Mouse (Mus musculus) embryonic facial prominence, embryonic 12.5 days (tissue): ENCODE data around the gene Stag1. TPM values are rescaled to one million over a fixed set of nuclear protein-coding genes. Genes with fewer than 3 reads are reported as not detected.

Experiments used
- ATAC-seq: fragments of 200-750 bp; cut with Nextera tagmentation; 2 replicates; pipeline ENCODE4 v1.8.0; 2017; ENCODE audit not compliant: insufficient number of reproducible peaks, insufficient read depth, low FRiP score, low TSS enrichment
- H3K27ac ChIP-seq: fragments of 300-500 bp; sonication (generic); 2 replicates; pipeline ENCODE4 v1.5.1; 2016; ENCODE audit warnings: mild to moderate bottlenecking
- H3K27me3 ChIP-seq: fragments of 300-500 bp; sonication (generic); 2 replicates; pipeline ENCODE4 v1.6.1; 2016; ENCODE audit warnings: mild to moderate bottlenecking, moderate library complexity
- H3K36me3 ChIP-seq: fragments of 300-500 bp; sonication (generic); 2 replicates; pipeline ENCODE4 v1.6.1; 2016; ENCODE audit warnings: mild to moderate bottlenecking
- H3K4me1 ChIP-seq: fragments of 300-500 bp; sonication (generic); 2 replicates; pipeline ENCODE4 v1.6.1; 2016
- H3K4me2 ChIP-seq: fragments of 300-500 bp; sonication (generic); replicated peaks from 2 replicates; pipeline ENCODE4 v1.6.1; 2016; ENCODE audit warnings: mild to moderate bottlenecking, moderate library complexity
- H3K4me3 ChIP-seq: fragments of 300-500 bp; sonication (generic); 2 replicates; pipeline ENCODE4 v1.5.1; 2016; ENCODE audit warnings: mild to moderate bottlenecking
- H3K9ac ChIP-seq: fragments of 300-500 bp; sonication (generic); 2 replicates; pipeline ENCODE4 v1.6.1; 2016; ENCODE audit warnings: mild to moderate bottlenecking, moderate library complexity
- H3K9me3 ChIP-seq: fragments of 300-500 bp; sonication (generic); 2 replicates; pipeline ENCODE4 v1.6.1; 2016; ENCODE audit warnings: mild to moderate bottlenecking, moderate library complexity
- WGBS: fragments of 180-500 bp; shearing (Covaris S2); methylation state at CpG from one replicate; pipeline ENCODE4 v1.1.7; 2016; 5-methylcytosine and 5-hydroxymethylcytosine counted together
- polyA plus RNA-seq: library from polyadenylated mRNA; unstranded; fragments of >200 nt; fragmentation: Nextera tagmentation; extraction: Ambion mirVana; gene quantifications from 2 replicates; pipeline ENCODE4 v1.2.1, GENCODE M21; 2016

Gene Stag1
- polyA plus RNA-seq, 1 experiment from 2014 or later = 60.6 TPM

DNA sequence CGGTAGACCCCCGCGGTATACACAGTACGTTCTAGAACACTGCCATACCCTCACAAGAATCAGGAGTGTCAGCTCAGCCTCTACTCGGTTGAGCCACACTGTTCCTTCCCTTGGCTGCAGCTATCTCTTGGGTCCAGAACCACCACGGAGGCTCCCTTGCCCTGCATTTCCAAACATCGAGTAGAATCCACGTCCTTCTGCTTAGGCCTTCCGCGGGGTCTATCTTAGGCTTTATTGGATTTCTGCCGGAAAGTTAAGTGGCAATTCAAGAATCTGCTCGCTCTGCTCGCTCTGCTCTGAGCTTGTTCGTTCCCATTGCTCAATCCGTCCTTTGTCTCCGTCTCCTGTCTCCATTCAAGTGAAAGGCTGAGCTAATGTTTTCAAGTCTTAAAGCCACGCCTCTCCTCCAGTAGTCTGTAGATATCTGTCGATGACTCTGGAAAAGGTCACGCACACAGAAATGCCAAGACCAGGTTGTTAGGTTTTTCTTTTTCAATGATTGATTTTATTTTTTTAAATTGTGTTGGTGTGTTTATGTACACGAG is 17.3 kb upstream of the Stag1 start:
- H3K27me3 ChIP-seq = no peaks in the 10 kb centered on the region
- no peak for ATAC-seq
- no peak overlapping the region for H3K4me2 ChIP-seq
- no peak overlapping the region for H3K9ac ChIP-seq
- 62% methylated on average over 20 of the region's 20 CpGs for WGBS
- no peak overlapping the region for H3K27ac ChIP-seq
- peaks cover 13% of the 10 kb centered on the region for H3K4me1 ChIP-seq
- no peaks in the 10 kb centered on the region for H3K9me3 ChIP-seq
- no peaks in the 10 kb centered on the region for H3K36me3 ChIP-seq
- H3K4me3 ChIP-seq = no peak overlapping the region

DNA sequence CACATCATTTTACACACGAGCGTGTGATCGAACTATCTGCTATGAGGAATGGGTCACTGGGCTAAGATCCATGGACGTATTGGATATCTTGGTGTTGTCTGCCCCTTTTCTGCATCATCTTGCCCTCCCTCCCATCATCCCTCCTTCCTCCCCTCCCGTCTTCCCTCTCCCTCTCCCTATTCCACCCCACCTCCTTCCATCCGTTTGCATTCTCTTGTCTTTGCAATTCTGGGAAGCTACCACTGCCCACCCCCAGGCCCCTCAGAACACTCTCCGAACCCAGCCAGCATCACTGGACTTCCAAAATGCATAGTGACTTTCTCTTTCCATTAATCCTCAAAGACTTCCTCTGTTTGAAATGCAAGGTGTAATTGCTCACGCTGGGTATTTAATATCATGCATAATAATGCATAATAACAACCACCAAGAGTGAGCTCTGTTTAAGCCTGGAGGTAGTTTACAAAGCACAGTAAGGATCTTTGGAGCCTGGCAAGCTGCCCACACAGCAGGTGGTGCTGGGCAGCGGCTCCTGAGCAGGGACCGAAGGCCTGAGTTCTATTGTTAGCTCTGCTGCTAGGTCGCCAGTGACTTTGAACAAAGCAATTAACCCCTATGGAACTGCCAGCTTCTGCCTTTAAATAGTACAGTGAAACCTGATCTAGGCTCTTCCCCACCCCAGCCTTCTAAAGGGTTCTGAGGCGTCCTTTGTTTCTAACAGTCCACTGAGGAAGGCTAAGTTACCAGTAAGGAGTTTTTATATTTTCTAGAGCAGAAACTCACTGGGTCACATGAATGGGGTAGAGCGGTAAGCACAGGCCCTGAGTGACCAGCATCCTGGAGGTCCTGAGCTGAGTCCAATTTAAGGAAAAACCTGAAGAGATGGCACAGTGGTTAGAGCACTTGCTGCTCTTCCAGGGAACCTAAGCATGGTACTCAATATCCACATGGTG is 15.8 kb upstream of the Stag1 start:
- H3K9me3 ChIP-seq = no peaks in the 10 kb centered on the region
- H3K36me3 ChIP-seq = no peaks in the 10 kb centered on the region
- 0 out of 2 replicates have a peak overlapping the region, but pooled peaks have one; percentile 23 for H3K27ac ChIP-seq
- H3K4me1 ChIP-seq = peaks cover 13% of the 10 kb centered on the region
- H3K4me3 ChIP-seq = no peak overlapping the region
- no peaks in the 10 kb centered on the region for H3K27me3 ChIP-seq
- no peak overlapping the region for H3K4me2 ChIP-seq
- H3K9ac ChIP-seq = no peak overlapping the region
- ATAC-seq = peak; percentile 82
- WGBS = 37% methylated on average over 13 of the region's 13 CpGs

DNA sequence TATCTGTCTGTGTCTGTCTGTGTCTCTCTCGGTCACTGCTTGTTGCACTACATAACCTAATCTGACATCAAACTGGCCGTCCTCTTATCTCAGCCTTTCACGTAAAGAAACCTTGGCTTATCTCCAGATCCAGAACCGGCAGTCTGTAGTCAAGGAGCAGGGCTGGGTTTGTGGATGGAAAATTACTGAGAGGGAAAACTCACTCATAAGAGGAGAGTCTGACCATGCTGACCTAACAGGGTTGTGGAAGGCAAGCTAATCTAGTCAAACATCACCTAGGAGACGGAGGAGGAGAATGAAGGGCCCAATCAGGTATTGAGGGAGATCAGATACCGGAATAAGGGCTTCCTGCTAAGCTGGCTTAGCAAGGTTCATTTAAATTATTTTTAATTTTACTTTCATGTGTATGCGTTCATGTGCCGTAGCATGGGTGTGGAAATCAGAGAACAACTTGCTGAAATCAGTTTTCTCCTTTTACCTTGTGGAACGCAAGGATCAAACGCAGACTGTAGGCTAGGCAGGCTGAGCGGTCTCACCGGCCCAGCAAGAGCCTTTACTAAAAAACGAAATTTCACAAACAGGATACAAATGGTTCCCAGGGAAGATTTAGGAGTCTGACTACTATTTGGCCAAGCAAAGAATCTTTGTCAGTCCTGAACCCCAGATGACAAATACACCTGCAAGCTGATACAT is 14.6 kb upstream of the Stag1 start:
- H3K4me3 ChIP-seq = no peak overlapping the region
- no peak overlapping the region for H3K4me2 ChIP-seq
- no peaks in the 10 kb centered on the region for H3K27me3 ChIP-seq
- no peak for ATAC-seq
- H3K4me1 ChIP-seq = peaks cover 13% of the 10 kb centered on the region
- WGBS = 66% methylated on average over 13 of the region's 13 CpGs
- H3K27ac ChIP-seq = no peak overlapping the region
- H3K9me3 ChIP-seq = no peaks in the 10 kb centered on the region
- H3K9ac ChIP-seq = no peak overlapping the region
- H3K36me3 ChIP-seq = no peaks in the 10 kb centered on the region

DNA sequence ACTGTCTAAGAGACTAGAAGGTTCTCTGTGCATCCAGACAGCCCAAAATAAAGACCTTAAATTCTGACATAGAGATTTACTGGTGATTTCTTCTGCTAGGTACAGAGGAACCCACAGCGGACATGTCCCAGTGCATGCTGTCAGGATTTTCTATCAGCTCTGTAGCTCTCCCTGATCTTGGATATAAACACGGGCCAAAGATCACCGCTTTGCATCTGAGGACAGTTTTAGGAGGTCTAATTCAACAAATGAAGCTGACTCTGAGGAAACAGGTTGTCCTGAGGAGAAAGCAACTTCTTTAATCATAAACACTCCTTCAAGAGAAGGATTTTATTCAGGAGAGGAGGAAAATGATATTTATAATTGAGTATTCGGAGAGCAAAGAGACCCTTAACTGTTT is 13.6 kb upstream of the Stag1 start:
- Histone ChIP-seq H3K4me3 (no peak overlapping the region), H3K27ac (no peak overlapping the region), H3K4me2 (no peak overlapping the region), H3K9me3 (no peaks in the 10 kb centered on the region), H3K4me1 (peaks cover 13% of the 10 kb centered on the region), H3K9ac (no peak overlapping the region), H3K27me3 (no peaks in the 10 kb centered on the region), H3K36me3 (no peaks in the 10 kb centered on the region)
- no peak for ATAC-seq
- WGBS = 71% methylated on average over 4 of the region's 4 CpGs

DNA sequence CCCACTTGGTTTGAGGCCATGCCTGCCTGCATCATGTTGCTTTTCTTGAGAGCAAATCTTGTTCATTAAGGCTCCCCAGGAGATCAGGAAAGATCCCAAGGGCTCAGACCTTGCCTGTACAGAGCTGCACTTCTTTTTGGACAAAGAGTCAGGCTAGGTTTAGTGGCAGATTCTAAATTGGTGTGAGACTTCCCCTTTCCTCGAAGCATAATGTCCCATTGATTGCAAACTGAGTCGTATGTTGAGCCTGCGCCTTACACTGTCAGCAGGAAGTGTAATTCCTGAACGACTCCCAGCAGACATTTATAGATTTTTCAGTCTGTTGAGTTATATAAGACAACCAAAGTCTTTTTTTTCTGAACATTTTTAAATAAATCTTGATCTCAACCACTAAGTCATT is 7.1 kb upstream of the Stag1 start:
- Histone ChIP-seq H3K9me3 (no peaks in the 10 kb centered on the region), H3K27me3 (no peaks in the 10 kb centered on the region), H3K4me2 (no peak overlapping the region), H3K9ac (no peak overlapping the region), H3K27ac (no peak overlapping the region), H3K4me3 (no peak overlapping the region), H3K4me1 (no peaks in the 10 kb centered on the region), H3K36me3 (no peaks in the 10 kb centered on the region)
- ATAC-seq = no peak
- 41% methylated on average over 4 of the region's 4 CpGs for WGBS

DNA sequence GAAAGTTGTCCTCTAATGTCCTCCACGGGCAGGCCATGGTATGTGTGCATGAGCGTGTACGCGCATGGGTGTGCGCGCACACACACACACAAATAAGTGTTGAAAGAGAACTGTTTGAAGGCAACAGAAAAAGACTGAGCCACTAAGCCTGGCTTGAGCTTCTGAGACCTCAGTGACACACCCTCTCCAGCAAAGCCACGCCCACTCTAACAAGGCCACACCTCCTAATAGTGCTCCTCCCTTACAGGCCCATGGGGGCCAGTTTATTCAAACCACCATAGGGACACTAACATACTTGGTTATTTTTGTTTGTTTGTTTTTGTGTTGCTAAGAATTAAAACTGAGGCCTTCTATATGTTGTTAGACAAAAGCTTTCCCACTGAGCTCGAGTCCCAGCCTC is 1.3 kb upstream of the Stag1 start:
- 86% methylated on average over 8 of the region's 8 CpGs for WGBS
- no peak overlapping the region for H3K4me3 ChIP-seq
- H3K4me2 ChIP-seq = no peak overlapping the region
- peaks cover 6% of the 10 kb centered on the region; the same call in 1 of the 2 replicates for H3K4me1 ChIP-seq
- no peak for ATAC-seq
- no peaks in the 10 kb centered on the region for H3K9me3 ChIP-seq
- H3K27ac ChIP-seq = no peak overlapping the region
- H3K36me3 ChIP-seq = no peaks in the 10 kb centered on the region
- H3K27me3 ChIP-seq = no peaks in the 10 kb centered on the region
- H3K9ac ChIP-seq = no peak overlapping the region

DNA sequence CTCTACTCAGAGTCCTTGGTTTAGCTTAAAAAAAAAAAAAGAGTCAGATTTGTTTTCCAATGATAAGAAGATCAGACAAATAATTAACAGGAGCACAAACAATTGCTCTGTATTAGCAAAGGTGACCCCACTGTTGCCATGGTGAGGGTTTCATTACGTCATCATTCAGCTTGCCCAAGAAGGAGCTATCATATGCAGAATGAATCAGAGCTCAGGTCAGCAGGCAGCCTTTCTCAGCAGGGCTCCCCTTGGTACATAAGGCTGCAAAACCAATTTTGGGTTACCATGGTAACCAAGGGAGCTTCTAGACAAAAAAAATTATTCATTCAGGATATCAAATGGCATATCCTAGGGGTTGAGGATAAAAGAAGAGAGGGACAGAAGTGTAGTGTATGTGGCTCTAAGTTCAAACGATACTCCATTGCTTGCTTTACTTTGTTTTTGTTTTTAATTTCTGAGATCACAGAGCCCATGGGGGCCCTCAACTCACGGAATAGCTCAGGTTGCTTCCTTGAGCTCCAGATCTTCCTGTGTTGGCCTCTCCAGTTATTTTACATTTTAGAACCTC is 2.2 kb downstream of the Stag1 start:
- Histone ChIP-seq H3K9ac (no peak overlapping the region), H3K27ac (no peak overlapping the region), H3K9me3 (no peaks in the 10 kb centered on the region), H3K4me3 (no peak overlapping the region), H3K4me1 (peaks cover 6% of the 10 kb centered on the region; the same call in 1 of the 2 replicates), H3K27me3 (no peaks in the 10 kb centered on the region), H3K4me2 (no peak overlapping the region), H3K36me3 (no peaks in the 10 kb centered on the region)
- WGBS = 48% methylated on average over 3 of the region's 3 CpGs
- ATAC-seq = no peak

DNA sequence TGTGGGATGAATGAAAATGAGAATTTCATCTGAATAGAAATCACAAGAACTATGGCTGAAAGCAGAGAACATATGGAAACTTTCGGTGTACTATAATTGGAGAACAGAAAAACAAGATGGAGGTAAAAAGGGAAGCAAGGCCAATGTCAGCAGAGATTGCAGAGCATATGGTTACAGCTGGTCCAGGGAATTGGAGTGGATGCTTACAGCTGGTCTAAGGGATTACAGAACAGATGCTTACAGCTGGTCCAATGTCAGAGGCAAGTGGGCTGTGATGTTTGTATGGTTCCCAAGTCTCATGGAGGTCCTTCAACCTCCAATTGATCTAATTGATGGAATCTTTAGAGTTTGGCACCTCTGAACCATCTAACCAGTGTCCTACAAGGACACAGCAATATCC is 4.5 kb downstream of the Stag1 start:
- Histone ChIP-seq H3K9ac (no peak overlapping the region), H3K9me3 (no peaks in the 10 kb centered on the region), H3K4me1 (peaks cover 6% of the 10 kb centered on the region; the same call in 1 of the 2 replicates), H3K4me3 (no peak overlapping the region), H3K4me2 (no peak overlapping the region), H3K27ac (no peak overlapping the region), H3K27me3 (no peaks in the 10 kb centered on the region), H3K36me3 (no peaks in the 10 kb centered on the region)
- WGBS = 86% methylated on average over 1 of the region's 1 CpGs
- ATAC-seq = no peak

DNA sequence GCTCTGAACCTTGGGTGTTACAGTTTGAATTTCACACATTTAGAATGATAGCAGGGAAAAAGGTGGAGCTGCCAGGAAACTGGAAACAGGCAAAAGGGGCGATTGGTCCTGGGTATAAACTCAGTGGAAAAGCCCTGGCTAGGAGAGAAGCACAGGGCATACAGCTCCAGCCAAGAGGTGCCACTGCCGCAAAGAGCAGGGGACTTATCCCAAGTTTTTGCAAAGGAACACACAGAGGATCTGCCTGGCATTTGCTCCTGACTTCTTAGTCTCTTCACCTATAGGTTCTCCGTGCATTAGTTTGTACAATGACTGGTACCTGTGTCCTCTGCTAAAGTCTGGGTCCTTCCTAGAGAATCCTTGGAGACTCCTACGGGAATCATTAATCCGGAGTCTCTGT is 5.6 kb downstream of the Stag1 start:
- Histone ChIP-seq H3K4me2 (no peak overlapping the region), H3K4me3 (no peak overlapping the region), H3K4me1 (peaks cover 6% of the 10 kb centered on the region; the same call in 1 of the 2 replicates), H3K36me3 (no peaks in the 10 kb centered on the region), H3K9ac (no peak overlapping the region), H3K9me3 (no peaks in the 10 kb centered on the region), H3K27me3 (no peaks in the 10 kb centered on the region), H3K27ac (no peak overlapping the region)
- 64% methylated on average over 5 of the region's 5 CpGs for WGBS
- no peak for ATAC-seq

DNA sequence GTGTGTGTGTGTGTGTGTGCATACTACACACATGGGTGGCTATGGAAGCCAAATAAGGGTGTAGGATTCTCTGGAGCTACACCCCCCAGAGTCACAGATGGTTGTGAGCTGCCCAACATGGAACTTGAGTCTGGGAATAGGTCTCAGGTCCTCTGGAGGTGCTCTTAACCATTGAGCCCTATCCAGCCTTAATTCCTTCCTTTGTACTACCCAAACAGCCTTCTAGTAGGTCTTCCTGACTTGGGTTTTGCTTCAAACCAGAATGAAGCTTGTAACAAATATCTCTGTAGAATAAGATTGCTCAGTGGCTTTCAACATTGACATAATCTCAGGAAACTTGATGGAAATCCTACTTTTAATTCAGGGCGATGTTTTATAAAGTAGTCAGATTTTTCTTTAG is 7.9 kb downstream of the Stag1 start:
- no peaks in the 10 kb centered on the region for H3K4me1 ChIP-seq

DNA sequence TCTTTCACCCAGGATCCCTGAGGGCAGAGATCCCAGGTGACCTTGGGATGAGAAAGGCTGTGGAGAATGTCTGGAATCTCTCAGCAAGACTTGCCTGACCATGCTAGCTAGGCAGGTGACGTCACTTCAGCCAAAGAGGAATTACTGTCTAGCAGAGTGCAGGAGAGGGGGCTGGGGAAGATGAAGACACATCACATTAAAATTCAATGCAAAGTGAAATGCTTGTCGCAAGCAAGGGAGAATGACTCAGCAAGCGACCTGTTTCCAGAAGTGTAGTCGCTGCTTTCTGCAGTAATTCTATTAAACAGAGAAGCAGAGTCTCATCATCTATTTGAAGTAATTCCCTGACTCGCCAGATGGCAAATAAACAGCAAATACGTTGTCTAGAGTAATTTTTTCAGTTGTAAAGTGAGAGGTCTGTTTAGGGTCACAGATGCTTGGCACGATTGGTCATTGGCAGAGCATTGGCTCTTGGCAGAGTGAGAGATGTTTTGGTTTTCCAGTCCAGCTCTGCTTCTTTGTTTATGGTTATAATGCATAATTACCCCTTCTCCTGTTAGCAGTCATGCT is 8.5 kb downstream of the Stag1 start:
- no peak overlapping the region for H3K9ac ChIP-seq
- no peak overlapping the region for H3K4me3 ChIP-seq
- 45% methylated on average over 7 of the region's 7 CpGs for WGBS
- no peaks in the 10 kb centered on the region for H3K36me3 ChIP-seq
- no peak for ATAC-seq
- no peaks in the 10 kb centered on the region for H3K9me3 ChIP-seq
- H3K4me2 ChIP-seq = no peak overlapping the region
- no peak overlapping the region for H3K27ac ChIP-seq
- H3K4me1 ChIP-seq = no peaks in the 10 kb centered on the region
- H3K27me3 ChIP-seq = no peaks in the 10 kb centered on the region

More for the DNA sequence above, 7.9 kb downstream of the Stag1 start:
- Histone ChIP-seq H3K9me3 (no peaks in the 10 kb centered on the region), H3K4me2 (no peak overlapping the region), H3K4me3 (no peak overlapping the region), H3K36me3 (no peaks in the 10 kb centered on the region), H3K9ac (no peak overlapping the region), H3K27ac (no peak overlapping the region), H3K27me3 (no peaks in the 10 kb centered on the region)
- 71% methylated on average over 1 of the region's 1 CpGs for WGBS
- no peak for ATAC-seq
